Mouse (Mus musculus): ENCODE measurements at regions not wholly inside any gene's neighbourhood (a gene's known extent, or its start where the extent isn't known, plus 50 kb on each side); places are given as distances from the start of the nearest gene placed in this dataset.

DNA sequence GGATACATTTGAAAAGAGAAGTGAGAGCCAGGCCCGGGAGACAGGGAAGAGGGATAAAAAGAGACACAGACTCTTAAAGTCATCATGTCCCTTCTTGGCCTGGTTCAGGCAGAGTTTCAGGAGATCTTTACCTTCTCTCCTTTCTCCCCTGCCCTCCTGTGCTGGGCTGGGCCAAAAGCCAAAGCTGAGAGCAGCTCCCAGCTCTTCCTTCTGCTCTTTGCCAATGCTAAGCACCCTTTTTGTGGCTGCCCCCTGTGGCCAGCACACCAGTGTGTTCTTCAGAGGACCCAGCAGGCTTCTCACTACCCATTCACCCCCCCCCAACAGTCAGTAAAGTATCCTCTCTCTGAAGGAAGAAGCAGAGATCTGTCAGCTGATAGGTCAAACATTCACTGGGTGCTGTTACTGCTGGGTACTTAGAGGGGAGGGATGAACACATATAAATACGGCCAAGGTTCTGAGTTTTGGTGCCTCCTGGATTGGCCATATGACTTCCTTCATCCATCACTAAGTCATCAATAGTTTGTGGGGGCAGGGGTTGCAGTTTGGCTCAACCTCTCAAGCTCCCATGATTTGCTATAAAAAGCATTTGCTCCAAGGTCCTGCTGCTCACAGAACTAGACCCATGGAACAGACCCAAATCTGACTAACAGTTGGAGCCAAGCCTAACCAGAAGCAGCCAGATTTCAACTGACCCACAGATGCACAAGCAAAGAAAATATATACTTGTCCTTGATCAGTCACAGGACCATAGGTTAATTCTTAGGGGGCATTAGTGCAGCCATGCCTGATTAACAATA, 87.7 kb upstream of the Spdye4c start:
- Histone ChIP-seq H3K36me3 (ENCODE audit: inconsistent target) (no peaks in the 10 kb centered on the region), H3K79me2 (ENCODE audit: inconsistent target) (no peaks in the 10 kb centered on the region), H3K27ac (no peak overlapping the region), H3K4me3 (ENCODE audit: inconsistent target) (no peak overlapping the region)
- WGBS (ENCODE audit: missing documents): 82% methylated on average over 2 of the region's 2 CpGs

DNA sequence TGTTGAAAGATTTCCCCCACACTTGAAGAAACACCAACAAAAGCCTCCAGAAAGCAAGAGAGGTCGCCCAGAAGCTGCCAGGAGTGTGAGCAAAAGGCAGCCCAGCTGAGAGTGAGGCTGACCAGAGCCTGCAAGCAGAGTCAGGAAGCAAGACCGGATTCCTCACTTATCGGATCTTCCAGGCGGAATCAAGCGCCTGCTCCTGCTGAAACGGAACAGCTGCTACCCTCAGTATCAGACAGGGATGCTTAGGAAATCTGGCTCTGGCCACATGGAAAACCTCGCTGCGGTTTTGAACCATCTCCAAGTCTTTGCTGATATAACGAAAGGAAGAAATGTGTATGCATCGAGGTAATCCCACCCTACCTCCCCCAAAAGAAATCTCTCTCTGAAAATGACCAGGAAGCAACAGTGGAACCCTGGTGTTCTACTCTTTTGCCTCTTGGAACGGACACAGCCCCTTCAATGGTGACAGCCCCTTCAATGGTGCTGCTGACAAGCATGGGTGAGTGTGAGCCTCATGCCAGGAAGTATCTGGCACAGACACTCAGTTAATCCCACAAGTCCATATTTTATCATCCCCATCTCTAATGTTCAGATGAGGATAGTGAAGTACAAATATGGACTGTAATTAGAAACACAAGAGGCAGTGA, 83.3 kb upstream of the Spdye4c start:
- Histone ChIP-seq H3K36me3 (ENCODE audit: inconsistent target) (no peaks in the 10 kb centered on the region), H3K27ac (no peak overlapping the region), H3K79me2 (ENCODE audit: inconsistent target) (no peaks in the 10 kb centered on the region), H3K4me3 (ENCODE audit: inconsistent target) (no peak overlapping the region)
- WGBS (ENCODE audit: missing documents): 55% methylated on average over 11 of the region's 11 CpGs

DNA sequence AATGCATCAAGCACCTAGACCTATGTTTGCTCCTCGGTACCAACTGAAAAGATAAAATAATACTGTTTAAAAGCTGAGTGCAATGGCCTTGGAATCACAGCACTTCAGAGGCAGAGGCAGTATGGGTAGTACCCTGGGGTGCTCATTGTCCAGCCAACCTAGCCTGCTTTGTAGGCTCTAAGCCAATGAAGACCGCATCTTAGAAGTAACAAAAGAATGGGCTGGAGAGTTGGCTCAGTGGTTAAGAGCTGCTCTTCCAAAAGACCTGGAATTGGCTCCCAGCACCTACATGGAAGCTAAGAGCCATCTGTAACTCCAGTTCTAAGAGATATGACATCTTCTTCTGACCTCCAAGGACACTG, 82.8 kb upstream of the Spdye4c start:
- WGBS (ENCODE audit: missing documents): 100% methylated on average over 2 of the region's 2 CpGs
- Histone ChIP-seq H3K79me2 (ENCODE audit: inconsistent target) (no peaks in the 10 kb centered on the region), H3K27ac (no peak overlapping the region), H3K36me3 (ENCODE audit: inconsistent target) (no peaks in the 10 kb centered on the region), H3K4me3 (ENCODE audit: inconsistent target) (no peak overlapping the region)

DNA sequence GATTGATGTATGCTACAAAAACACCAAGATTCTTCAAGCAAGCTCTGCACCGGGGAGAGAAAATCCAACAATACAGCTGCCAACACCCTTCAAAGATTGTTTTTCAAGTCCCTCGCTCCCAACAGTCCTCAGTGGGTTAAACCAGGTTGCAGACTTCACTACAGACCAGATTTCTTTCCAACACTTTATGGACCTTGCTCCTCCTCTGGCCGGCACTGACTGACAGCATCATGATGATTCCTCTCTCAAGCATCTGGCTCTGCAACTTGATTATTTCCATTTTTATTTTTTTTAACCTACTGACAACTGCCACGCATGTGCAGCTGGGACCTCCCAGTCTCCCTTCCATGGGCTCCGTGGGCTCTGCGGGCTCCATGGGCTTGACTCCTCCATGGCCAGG, 79.7 kb upstream of the Spdye4c start:
- no peaks in the 10 kb centered on the region for H3K36me3 ChIP-seq (ENCODE audit: inconsistent target)
- H3K79me2 ChIP-seq (ENCODE audit: inconsistent target): no peaks in the 10 kb centered on the region
- no peak overlapping the region for H3K27ac ChIP-seq
- WGBS (ENCODE audit: missing documents): 97% methylated on average over 6 of the region's 6 CpGs
- no peak overlapping the region for H3K4me3 ChIP-seq (ENCODE audit: inconsistent target)

DNA sequence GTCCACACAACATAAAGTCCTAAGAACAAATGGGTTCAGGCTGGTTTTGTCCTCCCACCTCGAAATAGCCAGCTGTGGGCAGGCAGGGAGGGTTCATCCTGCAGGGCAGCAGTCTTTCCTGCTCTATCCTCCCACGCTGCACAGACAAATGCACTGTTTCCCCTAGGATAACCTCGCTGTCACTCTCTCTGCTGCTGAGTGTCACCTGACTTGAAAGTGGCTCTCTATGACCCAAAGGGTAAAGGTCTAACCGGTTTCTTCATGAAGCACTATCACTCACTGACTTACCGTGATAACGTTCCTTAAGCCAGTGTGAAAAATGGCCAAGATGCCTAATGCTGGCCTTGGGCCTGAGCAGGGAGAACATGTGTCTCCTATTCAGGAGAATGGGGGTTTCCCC, 78.2 kb upstream of the Spdye4c start:
- WGBS (ENCODE audit: missing documents): 81% methylated on average over 6 of the region's 6 CpGs
- Histone ChIP-seq H3K4me3 (ENCODE audit: inconsistent target) (no peak overlapping the region), H3K27ac (no peak overlapping the region), H3K36me3 (ENCODE audit: inconsistent target) (no peaks in the 10 kb centered on the region), H3K79me2 (ENCODE audit: inconsistent target) (no peaks in the 10 kb centered on the region)

DNA sequence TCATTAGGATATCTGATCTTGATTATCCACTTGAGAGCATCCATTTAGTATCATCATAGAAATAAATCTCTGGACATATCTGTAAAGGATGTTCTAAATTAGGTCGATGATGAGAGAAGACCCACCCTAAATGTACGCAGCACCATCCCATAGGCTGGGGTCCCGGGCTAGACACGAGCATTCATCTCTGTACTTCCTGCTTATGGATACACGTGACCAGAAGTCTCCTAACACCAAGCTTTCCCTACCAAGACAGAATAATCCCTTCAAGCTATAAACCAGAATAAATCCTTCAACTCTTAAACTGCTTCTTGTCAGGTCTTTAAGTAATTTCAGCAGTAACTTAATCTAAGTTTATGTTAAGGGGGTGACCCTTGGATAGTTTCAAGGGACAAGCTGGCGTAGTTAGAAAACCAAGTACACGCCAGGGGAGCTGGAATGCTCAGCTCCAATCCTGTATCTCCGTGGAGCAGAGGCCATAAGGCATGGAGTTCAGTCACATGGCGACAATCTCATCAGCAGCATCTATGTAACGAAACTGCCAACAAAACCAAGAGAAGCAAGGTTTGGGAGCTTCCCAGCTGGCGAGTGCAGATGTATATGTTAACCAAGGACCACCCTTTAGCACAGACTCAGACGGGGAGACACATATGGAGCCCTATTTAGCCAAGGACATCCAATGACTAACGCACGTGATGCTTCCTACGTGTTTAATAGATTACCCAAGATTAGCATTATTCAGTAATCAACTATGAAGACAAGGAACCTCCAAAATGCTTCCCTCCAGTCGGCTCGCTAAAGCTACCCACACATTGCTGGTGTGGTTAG, 76.3 kb upstream of the Spdye4c start:
- H3K79me2 ChIP-seq (ENCODE audit: inconsistent target): no peaks in the 10 kb centered on the region

DNA sequence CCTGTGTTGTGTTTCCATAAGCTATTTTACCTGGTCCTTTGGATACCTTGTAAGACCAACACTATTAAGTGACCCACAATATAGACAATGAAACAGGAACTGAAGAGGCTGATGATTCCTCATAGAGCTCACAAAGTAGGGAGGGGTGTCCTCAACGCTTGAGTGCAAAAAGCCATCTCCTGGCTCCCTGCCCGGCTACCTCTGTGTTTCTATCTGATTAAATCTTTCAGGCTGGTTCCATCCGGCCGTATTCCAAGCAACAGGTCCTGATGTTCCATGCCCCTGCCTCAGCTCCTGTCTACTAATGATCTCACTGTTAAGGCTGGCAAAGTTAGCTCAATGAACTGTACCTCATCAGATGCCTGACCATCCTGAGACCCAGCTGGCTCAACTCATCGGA, 75.3 kb upstream of the Spdye4c start:
- Histone ChIP-seq H3K4me3 (ENCODE audit: inconsistent target) (no peak overlapping the region), H3K79me2 (ENCODE audit: inconsistent target) (no peaks in the 10 kb centered on the region), H3K27ac (no peak overlapping the region), H3K36me3 (ENCODE audit: inconsistent target) (no peaks in the 10 kb centered on the region)
- 81% methylated on average over 5 of the region's 5 CpGs for WGBS (ENCODE audit: missing documents)

More for the DNA sequence above, 76.3 kb upstream of the Spdye4c start:
- H3K36me3 ChIP-seq (ENCODE audit: inconsistent target): no peaks in the 10 kb centered on the region
- no peak overlapping the region for H3K27ac ChIP-seq
- no peak overlapping the region for H3K4me3 ChIP-seq (ENCODE audit: inconsistent target)
- 89% methylated on average over 17 of the region's 17 CpGs for WGBS (ENCODE audit: missing documents)

DNA sequence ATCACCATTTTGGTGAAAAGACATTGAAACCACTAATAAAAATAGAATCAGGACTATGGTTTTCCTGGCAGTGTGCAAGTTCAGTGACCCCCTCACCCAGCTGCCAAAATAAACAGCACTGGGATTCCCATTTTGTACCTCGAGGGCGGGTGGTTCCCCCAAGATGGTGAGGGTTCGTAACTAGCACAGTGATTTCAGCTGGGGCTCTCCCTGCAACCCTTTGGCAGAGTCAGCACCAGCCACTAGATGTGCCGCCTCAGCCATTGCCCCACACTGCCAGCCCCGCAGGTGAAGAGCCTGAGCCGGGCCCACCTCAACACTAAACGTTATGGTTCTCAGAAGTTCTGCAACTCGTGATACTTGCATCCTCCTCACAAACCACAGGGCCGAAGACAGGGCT, 74.3 kb upstream of the Spdye4c start:
- H3K4me3 ChIP-seq (ENCODE audit: inconsistent target): no peak overlapping the region
- no peaks in the 10 kb centered on the region for H3K79me2 ChIP-seq (ENCODE audit: inconsistent target)
- H3K36me3 ChIP-seq (ENCODE audit: inconsistent target): no peaks in the 10 kb centered on the region
- H3K27ac ChIP-seq: no peak overlapping the region
- 82% methylated on average over 9 of the region's 9 CpGs for WGBS (ENCODE audit: missing documents)

DNA sequence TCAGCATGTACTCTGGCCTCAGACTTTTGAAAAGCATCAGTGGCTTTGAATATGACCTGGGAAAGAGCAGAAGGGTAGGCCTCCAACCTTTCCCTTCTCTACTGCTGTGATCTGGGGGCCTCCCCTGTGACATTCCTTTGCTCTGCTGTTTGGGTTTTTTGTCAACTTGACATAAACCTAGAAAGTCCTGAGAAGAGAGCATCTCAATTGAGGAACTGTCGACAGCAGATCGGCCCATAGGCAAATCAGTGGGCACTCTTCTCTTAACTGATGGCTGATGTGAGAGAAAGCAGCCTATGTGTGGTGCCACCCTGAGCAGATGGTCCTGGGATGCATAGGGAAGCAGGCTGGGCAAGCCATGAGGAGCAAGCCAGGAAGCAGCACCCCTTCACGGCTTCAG, 72.9 kb upstream of the Spdye4c start:
- no peak overlapping the region for H3K4me3 ChIP-seq (ENCODE audit: inconsistent target)
- no peaks in the 10 kb centered on the region for H3K79me2 ChIP-seq (ENCODE audit: inconsistent target)
- WGBS (ENCODE audit: missing documents): 96% methylated on average over 3 of the region's 3 CpGs
- no peak overlapping the region for H3K27ac ChIP-seq
- H3K36me3 ChIP-seq (ENCODE audit: inconsistent target): no peaks in the 10 kb centered on the region

DNA sequence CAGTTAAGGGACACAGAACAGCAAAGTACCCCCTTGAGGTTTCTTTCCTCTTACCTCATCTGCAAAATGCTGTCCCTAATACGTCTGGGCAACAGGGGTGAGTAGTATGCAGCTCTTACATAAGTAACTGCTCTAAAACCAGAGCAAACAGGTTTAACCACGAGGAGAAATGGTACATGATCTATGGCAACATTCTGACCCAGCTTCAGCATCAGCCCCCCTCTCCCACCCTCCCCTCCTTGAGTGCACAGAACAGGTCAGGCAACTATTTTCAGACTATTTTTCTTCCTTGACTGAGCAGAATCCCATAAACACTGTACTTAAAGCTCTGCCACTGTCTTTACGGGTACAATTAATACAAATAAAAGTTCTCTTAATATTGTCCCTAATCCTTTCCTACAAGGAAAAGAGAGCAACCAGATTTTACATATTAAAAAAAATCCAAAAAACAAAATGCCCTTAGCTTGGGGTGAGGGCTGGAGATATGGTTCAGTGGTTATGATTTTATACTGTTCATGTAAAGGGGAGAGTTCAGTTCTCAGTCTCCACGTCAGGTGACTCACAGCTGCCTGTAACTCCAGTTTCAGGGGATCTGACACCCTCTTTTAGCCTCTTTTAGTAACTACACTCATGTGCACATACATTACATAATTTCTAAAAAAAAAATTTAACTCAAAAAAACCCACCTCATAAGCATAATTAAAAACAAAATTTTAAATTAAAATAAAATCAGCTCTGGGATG, 69.1 kb upstream of the Spdye4c start:
- no peak overlapping the region for H3K4me3 ChIP-seq (ENCODE audit: inconsistent target)
- no peaks in the 10 kb centered on the region for H3K79me2 ChIP-seq (ENCODE audit: inconsistent target)
- whole genome bisulfite sequencing (ENCODE audit: missing documents): 72% methylated on average over 4 of the region's 4 CpGs
- H3K27ac ChIP-seq: no peak overlapping the region
- no peaks in the 10 kb centered on the region for H3K36me3 ChIP-seq (ENCODE audit: inconsistent target)

DNA sequence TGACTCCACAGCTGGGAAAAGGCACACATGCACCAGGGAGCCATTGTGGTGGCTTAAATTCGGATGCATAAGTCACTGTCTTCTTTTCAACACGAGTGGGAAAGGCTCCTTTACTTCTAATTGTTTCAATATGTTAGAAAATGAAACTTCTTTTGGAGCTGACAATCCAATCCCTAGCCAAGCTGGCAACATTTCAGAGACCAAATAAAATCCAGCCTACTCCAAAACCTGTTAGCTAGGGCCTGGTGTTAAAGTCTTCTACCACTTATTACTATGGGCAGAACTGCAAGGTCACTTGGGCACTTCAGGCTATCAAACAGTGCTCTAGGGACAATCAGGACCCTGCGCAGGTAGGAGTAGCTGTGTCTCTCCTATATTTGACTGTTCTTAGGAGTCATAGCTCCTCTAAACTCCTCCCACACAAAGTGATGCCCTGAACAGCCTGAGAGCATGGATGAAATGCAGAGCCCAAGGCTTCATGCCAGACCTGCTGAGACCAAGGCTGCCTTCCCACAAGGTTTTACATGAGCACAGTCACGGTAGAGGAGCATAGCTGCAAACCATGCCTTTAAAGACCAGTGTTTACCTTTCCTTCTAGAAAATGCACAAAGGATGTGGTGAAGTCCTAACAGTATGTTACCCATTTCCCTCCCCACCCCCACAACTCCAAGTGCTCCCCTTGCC, 67.4 kb upstream of the Spdye4c start:
- no peaks in the 10 kb centered on the region for H3K79me2 ChIP-seq (ENCODE audit: inconsistent target)
- no peaks in the 10 kb centered on the region for H3K36me3 ChIP-seq (ENCODE audit: inconsistent target)
- H3K27ac ChIP-seq: no peak overlapping the region
- WGBS (ENCODE audit: missing documents): 92% methylated on average over 4 of the region's 4 CpGs
- no peak overlapping the region for H3K4me3 ChIP-seq (ENCODE audit: inconsistent target)

DNA sequence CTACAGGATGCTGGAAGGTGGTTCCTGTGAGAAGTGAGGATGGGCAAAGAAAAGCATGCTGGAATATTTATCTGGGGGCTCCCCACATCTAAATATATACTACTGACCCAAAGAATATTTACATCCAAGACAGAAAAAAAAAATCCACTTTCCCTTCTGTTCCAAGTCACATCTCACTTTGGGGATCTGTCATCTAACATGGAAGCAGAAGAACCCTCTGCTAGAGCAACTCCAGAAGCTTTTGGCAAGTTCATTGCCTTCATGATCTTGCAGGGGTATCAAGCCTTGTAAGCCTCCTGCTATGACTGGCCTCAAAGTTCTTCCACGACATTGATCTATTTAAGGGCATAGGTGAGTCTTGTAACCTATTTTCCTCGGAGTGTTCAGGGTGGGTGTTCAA, 64.9 kb upstream of the Spdye4c start:
- no peaks in the 10 kb centered on the region for H3K36me3 ChIP-seq (ENCODE audit: inconsistent target)
- H3K79me2 ChIP-seq (ENCODE audit: inconsistent target): no peaks in the 10 kb centered on the region
- H3K4me3 ChIP-seq (ENCODE audit: inconsistent target): no peak overlapping the region
- 91% methylated on average over 2 of the region's 2 CpGs for WGBS (ENCODE audit: missing documents)
- H3K27ac ChIP-seq: no peak overlapping the region

DNA sequence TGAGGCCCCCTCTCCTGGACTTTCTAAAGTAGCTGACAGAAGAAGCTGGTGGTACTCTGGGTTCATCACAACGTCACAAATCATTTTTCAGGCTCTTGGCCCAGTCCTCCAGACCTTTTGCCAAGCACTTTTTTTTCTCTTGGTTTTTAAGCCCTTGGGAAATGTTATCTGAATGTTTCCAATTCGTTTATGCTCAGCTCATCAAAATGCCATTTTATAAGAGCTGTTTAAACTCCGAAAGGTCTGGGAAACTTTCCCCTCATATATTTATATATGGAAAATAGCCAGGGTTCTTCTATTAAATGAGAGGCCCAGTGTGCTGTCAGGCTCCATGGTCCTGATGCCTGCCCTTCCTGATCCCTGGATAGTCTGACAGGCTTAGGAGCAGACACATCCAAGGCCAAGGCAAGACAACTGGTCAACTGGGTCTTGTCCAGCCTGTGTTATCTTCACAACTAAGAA, 64.1 kb upstream of the Spdye4c start:
- Histone ChIP-seq H3K79me2 (ENCODE audit: inconsistent target) (no peaks in the 10 kb centered on the region), H3K36me3 (ENCODE audit: inconsistent target) (no peaks in the 10 kb centered on the region)
- WGBS (ENCODE audit: missing documents): 89% methylated on average over 3 of the region's 3 CpGs

DNA sequence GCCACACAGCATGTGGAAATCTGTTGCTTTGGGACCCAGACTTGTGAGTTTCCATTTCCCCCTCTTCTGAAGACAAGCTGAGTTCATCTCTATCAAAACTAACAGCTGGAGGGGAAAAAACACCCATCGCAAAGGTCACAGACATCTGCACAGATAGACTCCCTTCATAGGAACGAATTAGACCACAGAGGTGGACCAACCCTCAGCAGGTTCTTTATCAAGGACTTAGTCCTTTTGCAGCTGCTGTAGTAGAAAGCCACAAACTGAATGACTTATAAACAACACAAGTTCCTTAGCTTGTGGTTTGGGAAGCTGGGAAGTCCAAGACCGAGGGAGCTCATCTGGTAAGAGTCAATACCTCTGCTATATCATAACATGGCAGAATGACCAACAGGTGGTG, 54.7 kb upstream of the Spdye4c start:
- no peak overlapping the region for H3K4me3 ChIP-seq (ENCODE audit: inconsistent target)
- no peaks in the 10 kb centered on the region for H3K36me3 ChIP-seq (ENCODE audit: inconsistent target)
- no peak overlapping the region for H3K27ac ChIP-seq
- 89% methylated on average over 3 of the region's 3 CpGs for WGBS (ENCODE audit: missing documents)
- no peaks in the 10 kb centered on the region for H3K79me2 ChIP-seq (ENCODE audit: inconsistent target)

More for the DNA sequence above, 64.1 kb upstream of the Spdye4c start:
- no peak overlapping the region for H3K27ac ChIP-seq
- H3K4me3 ChIP-seq (ENCODE audit: inconsistent target): no peak overlapping the region

Data from macrophage (primary cell).